Mouse (Mus musculus): Measurements from ENCODE around the gene Gm11034. TPM values are rescaled to one million over a fixed set of nuclear protein-coding genes. Genes with fewer than 3 reads are reported as not detected.

Gene Gm11034
- total and polyA plus RNA-seq, 3 experiments, result not detected

GRCm38 (mm10) chr8:72239499-72240402 is 26.3 kb upstream of the Gm11034 start, which contains the start of gene Ap1m1 (continued):
- TF ChIP-seq RAD21 (IDR thresholded peaks at IDR 0.05; ENCODE audit: low read depth, low read length), result peak; percentile 47
- TF ChIP-seq JUND (IDR thresholded peaks at IDR 0.05; ENCODE audit: low read depth, low read length), result no peak
- TF ChIP-seq ZC3H11A (IDR thresholded peaks at IDR 0.05; ENCODE audit: low read depth, low read length), result peak; percentile 21; the same call in 1 of the 2 replicates
- TF ChIP-seq CHD2 (IDR thresholded peaks at IDR 0.05; ENCODE audit: low read length), result no peak
- no peak for TF ChIP-seq E2F4 (IDR thresholded peaks at IDR 0.05; ENCODE audit: borderline replicate concordance, low read depth, low read length)
- TF ChIP-seq MXI1 (IDR thresholded peaks at IDR 0.05; ENCODE audit: low read depth, low read length), result peak; percentile 98
- no peak for TF ChIP-seq ZKSCAN1 (IDR thresholded peaks at IDR 0.05; ENCODE audit: low read depth, low read length)
- peak; percentile 75 for TF ChIP-seq BHLHE40 (IDR thresholded peaks at IDR 0.05; ENCODE audit: borderline replicate concordance, low read depth, low read length)
- TF ChIP-seq GATA1 (IDR thresholded peaks at IDR 0.05; ENCODE audit: low read depth, low read length), result peak; percentile 93
- TF ChIP-seq CTCF (IDR thresholded peaks at IDR 0.05 in 2 of 3, conservative IDR thresholded peaks at IDR 0.05 in 1 of 3; ENCODE audit: control insufficient read depth in 1 of 3, insufficient read depth in 1 of 3, low read depth in 2 of 3, low read length in 3 of 3, poor library complexity in 1 of 3, severe bottlenecking in 1 of 3), result peak; percentile 65 to 78 (median 69)
- no peak for TF ChIP-seq USF2 (IDR thresholded peaks at IDR 0.05; ENCODE audit: borderline replicate concordance in 1 of 2, insufficient read depth in 1 of 2, low read depth in 1 of 2, low read length in 2 of 2)
- TF ChIP-seq UBTF (IDR thresholded peaks at IDR 0.05; ENCODE audit: borderline replicate concordance, insufficient read depth, low read depth, low read length), result no peak
- peak; percentile 82 for TF ChIP-seq HCFC1 (IDR thresholded peaks at IDR 0.05; ENCODE audit: low read depth, low read length)
- peak; percentile 94 for TF ChIP-seq SIN3A (IDR thresholded peaks at IDR 0.05; ENCODE audit: low read length)
- TF ChIP-seq TCF12 (IDR thresholded peaks at IDR 0.05; ENCODE audit: low read depth, low read length), result peak; percentile 51
- TF ChIP-seq ZNF384 (IDR thresholded peaks at IDR 0.05; ENCODE audit: low read depth, low read length), result peak; percentile 41; the same call in 1 of the 2 replicates
- peak in 1 of 2 experiments; percentile 52; a peak in 2 of 4 replicates for TF ChIP-seq EP300 (IDR thresholded peaks at IDR 0.05; ENCODE audit: low read depth in 1 of 2, low read length in 2 of 2)

- H3K27ac ChIP-seq (ENCODE audit: control insufficient read depth, low read depth, low read length), result no peak overlapping the region
- peaks cover 0 to 14% of the 10 kb centered on the region in 2 experiments; a peak in 2 of 4 replicates for H3K4me1 ChIP-seq (ENCODE audit: control insufficient read depth in 1 of 2, insufficient read depth in 2 of 2, low read length in 2 of 2)
- H3K9ac ChIP-seq (ENCODE audit: control insufficient read depth, low read depth, low read length, poor library complexity, severe bottlenecking), result no peak overlapping the region
- H3K9me3 ChIP-seq (replicated peaks; ENCODE audit: insufficient read depth, low read length), result no peaks in the 10 kb centered on the region
- peaks cover 0 to 8% of the 10 kb centered on the region in 2 experiments; a peak in 2 of 4 replicates for H3K36me3 ChIP-seq (ENCODE audit: control insufficient read depth in 1 of 2, insufficient read depth in 2 of 2, low read length in 2 of 2)
- DNase-seq (ENCODE audit: low read depth, low spot score), result no peak
- H3K79me2 ChIP-seq (ENCODE audit: control insufficient read depth, insufficient read depth, low read length, poor library complexity), result peaks cover 23% of the 10 kb centered on the region
- TF ChIP-seq MYB (IDR thresholded peaks at IDR 0.05; ENCODE audit: low read depth, low read length) (no peak), ZKSCAN1 (IDR thresholded peaks at IDR 0.05; ENCODE audit: low read depth, low read length) (no peak), CTCF (IDR thresholded peaks at IDR 0.05 in 2 of 3, conservative IDR thresholded peaks at IDR 0.05 in 1 of 3; ENCODE audit: control insufficient read depth in 1 of 3, insufficient read depth in 1 of 3, low read depth in 2 of 3, low read length in 3 of 3, poor library complexity in 1 of 3, severe bottlenecking in 1 of 3) (no peak), ELF1 (IDR thresholded peaks at IDR 0.05; ENCODE audit: low read depth, low read length) (no peak), MAX (IDR thresholded peaks at IDR 0.05; ENCODE audit: low read length) (no peak), CHD2 (IDR thresholded peaks at IDR 0.05; ENCODE audit: low read length) (no peak), ZC3H11A (IDR thresholded peaks at IDR 0.05; ENCODE audit: low read depth, low read length) (no peak)
- H3K4me3 ChIP-seq (ENCODE audit: control insufficient read depth in 1 of 2, insufficient read depth in 1 of 2, low read depth in 2 of 2, low read length in 2 of 2), result no peak overlapping the region
- H3K27me3 ChIP-seq (ENCODE audit: control insufficient read depth in 1 of 2, insufficient read depth in 2 of 2, low read length in 2 of 2), result no peaks in the 10 kb centered on the region
Observed at GRCm38 (mm10) chr8:72222656-72223055, 9.2 kb upstream of the Gm11034 start.
